Mouse (Mus musculus): Measurements from ENCODE around the gene Asrgl1.
A peak's percentile ranks its signal among the peaks of the same experiment; 100 is the strongest.
"Not testable (repeated sequence)": the region's sequence is repeated elsewhere in the genome, so short reads cannot be mapped to it uniquely, and the experiment has no call there.

Asrgl1 gene

DNA sequence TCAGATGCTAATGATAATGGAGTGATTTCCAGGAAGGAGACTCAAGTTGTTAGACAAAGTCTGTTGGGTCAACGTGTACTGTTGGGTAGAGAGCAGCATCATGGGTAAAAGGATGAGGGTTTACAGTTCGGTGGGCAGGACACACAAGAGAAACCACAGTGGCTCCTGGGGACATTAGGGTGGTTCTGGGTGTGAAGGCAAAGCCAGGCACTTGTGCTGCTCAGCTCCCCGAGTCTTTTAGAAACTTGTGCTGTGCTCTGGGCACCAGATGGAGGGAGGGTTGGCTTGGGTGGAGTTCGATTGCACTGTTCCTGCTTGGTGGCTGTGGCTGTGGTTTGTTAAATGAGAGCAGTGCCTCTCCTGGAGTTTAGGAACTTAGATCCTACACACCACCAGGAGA, 31.4 kb downstream of the Asrgl1 start:
- no peak for DNase-seq

DNA sequence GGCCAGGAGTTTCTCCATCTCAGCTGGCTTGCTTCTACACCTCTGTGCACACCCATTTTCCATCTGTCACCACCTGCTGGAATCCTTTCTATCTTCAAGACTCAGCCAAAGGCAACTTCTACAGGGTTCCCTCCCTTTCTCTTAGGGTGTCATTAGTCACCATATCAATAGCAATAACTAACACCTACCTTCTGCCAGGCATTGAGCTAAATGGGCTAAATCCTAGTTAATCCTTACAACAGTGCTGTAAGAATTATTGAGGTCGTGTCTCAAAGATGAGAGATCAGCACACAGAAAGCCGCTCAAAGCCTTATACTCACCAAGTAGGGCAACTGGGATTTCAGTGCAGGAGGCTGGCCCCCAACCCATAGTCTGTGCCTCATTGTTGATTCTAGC, 34.4 kb downstream of the Asrgl1 start:
- DNase-seq = no peak

DNA sequence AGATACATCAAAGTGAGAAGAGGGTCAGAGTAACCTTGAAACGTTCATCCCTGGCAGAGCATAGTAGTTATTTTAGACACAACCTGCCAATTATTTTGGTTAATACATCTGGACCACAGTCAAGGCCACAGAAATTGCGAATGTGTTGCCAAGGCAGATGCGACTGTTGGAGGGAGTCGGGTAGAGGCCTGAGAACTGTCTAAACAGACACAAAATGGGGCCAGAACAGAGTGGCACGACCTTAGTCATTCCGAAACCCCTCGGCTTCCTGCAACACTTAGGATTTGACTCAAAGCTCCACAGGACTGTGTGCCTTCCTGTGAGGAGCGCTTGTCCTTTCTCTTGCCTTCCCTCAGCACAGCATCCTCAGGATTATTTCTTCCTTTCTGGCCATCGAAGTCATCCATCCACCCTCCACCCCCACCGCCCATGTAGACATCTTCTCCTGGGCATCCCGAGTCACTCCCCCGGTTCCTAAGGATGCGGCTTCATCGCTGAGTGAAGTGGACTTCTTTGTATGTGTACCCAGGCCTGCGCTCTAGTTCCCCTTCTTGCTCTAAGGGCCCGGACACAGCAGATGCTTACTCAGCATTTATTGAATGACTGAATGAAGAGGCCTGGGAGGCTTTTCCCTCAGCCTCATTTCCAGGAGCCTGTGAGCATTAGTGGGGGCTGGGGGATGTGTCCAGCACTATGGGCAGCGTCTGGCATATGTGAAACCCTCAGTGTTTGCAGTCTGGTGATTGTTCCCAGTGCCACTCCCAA, 35.0 kb downstream of the Asrgl1 start:
- DNase-seq = no peak

DNA sequence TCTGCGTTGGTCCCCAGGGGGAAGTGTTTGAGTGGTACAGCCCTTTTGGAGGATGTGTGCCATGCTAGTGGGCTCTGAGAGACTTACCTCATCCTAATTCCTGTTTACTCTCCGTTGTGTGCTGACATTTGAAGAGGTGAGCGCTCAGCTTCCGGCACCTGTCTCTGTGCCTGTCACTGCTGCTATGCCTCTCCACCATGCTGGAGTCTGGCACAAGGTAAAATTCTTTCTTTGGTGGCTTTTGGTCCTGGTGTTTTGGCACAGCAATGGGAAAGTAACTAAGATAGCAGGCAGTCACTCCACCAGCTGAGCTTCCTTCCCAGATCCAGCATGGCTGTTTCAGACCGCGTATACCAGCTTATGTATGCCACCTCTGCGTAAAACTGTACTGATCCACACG, 35.7 kb downstream of the Asrgl1 start:
- DNase-seq = no peak

DNA sequence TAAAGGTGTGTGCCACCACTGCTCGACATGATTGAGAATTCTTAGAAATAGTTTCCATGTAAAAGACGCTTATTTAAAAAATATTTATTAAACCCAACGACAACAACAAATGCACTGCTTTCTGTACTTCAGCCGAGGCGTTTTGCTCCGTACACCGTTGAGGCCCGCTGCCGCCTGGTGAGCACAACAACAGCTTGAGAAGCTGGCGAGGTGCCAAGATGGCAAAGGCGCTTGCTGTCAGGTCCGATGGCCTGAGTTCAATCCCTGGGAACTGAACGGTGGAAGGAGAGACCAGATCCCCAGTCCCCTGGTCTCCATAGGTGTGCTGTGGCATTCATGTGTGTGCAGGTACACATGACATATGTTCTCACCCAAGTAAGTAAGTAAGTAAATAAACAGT, 38.0 kb downstream of the Asrgl1 start:
- DNase-seq = no peak

DNA sequence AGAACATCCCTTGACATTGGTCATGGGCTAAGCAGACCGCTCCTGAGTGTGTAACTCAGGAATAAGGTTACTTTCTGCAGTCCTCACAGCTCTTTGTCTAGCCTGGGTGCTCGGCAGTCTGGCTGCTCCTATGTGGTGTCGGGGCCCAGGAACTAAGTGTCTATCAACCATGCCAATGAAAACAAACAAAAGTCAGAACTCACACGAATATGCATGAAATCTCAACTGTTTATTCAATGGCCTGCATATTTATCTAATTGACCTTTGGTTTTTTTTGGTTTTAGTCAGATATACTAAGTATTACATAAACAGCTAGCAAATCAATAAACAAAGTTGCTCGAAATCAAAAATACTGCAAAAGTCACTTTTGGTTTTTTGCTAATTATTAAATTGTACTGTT, 40.3 kb downstream of the Asrgl1 start:
- DNase-seq = no peak

DNA sequence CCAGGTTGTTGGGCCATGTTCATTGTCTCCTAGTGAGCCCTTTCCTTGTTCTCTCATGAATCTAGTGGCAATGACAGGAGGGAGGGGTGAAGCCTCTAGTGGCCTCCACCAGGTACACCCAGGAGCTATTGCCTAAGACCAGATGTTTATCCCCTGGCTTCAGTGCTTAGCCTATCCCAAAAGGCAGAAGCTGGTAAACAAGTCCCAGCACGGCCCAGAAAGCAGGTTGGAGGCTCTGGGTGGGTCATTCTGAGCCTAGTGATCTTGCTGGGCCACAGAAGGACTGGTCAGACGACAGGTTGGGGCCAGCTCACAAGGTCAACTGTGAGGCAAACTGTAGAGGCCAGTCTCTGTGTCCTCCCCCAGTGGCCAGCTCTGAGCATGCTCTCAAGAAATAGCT, 44.7 kb downstream of the Asrgl1 start:
- DNase-seq = no peak

DNA sequence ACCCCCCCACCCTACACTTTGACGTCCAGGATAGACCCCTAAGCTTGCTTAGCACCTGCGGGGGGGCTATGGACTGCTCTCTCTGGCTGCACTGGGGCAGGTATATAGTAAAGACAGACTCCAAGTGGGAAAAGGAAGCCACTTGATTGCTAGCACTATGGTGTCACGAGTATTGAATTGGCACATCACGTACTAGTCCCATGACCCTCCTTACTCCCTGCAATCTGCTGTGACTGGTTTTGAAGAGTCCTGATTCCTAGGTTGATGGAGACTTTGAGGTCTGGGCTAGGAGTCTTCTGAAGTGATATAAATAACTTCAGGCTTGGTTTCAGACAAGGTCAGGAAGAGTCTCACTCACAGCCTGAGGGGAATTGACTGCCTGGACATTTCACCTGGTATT, 45.2 kb downstream of the Asrgl1 start:
- no peak for DNase-seq

DNA sequence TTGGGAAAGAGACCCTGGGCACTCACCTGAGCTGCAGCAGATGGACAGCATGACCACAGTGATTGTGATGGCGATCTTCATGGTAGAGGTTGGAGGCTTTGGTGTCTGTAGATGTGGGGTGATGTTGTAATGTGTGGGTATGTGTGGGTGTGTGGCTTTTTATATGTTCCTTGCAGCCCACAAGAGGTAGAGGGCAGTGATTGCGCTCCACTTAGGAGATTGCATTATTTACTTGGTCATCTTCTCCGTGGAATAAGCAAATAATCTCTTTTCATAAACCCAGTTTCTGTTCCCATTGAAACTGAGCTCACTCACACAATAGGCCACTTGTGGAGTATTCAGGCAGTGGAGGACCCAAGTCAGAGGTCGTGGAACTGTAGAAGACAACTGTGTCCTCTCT, 47.6 kb downstream of the Asrgl1 start, which contains the start of gene Scgb1a1:
Gene Scgb1a1 (minus strand): TSS at position 138 of the 400 bp plus-strand sequence.
- DNase-seq = no peak

DNA sequence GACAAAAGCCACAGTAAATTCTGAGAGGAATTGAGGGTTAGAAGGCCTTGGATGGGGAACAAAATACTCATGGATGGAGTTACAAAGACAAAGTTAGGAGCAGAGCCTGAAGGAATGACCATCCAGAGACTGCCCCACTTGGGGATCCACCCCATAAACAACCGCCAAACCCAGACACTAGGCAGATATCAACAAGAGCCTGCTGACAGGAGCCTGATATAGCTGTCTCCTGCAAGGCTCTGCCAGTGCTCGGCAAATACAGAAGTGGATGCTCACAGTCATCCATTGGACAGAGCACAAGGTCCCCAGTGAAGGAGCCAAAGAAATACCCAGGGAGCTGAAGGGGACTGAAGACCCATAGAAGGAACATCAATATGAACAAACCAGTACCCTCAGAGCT, 51.5 kb downstream of the Asrgl1 start:
- DNase-seq = not testable (repeated sequence)

DNA sequence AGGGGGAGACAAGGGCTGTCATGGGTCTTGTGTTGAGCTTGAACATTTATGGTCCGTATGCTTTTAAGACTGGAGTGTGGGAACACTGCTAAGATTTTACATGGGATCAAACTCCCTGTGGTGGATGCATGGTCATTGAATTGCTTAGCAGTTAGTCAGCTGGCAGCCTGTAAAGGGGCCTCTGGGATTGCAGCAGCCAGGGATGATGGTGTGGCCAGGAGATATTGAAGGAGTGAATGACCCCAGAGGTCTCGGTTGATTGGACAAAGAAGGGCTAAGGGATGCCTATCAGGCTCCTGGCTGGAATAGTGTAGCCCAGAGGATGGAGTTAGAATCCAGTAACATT, 52.5 kb downstream of the Asrgl1 start:
- DNase-seq = no peak

DNA sequence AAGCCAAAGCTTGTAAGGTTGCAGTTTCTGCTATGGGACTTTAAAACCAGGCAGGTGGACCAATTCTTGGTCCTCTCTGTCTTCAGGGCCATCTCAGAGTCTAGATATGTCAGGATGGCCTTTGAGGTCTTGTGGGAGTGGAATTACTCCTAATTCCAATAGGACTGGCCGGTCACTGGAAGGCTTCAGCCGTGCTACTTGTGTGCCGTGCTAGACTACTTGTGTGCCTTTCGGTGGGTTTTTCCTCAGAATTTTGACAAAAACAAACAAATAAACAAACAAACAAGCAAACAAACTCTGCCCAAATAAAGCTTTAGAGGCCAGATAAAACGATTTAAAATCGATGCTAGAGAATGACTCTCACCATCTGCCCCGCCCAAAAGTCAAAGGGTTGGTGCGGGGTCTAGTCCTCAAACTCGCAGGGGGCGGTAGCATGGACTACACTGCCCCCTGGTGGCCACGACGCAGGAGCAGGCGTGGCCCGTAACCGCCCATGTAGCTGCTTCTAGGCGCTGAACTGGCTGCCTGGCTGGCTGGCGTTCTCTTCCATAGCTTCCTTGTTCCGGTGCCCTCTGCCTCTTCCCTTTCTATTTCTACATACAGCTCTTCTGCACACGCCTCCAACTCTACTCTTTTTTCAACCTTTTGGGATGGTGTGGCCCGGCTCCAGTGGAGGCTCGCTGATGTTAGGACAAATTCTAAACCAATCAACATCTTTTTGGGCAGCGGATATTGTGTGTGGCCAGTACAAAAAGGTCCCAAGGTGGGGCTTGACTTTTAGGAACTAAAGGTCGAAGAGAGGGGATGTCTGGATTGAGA, 53.0 kb downstream of the Asrgl1 start:
- peak; percentile 90 for DNase-seq

DNA sequence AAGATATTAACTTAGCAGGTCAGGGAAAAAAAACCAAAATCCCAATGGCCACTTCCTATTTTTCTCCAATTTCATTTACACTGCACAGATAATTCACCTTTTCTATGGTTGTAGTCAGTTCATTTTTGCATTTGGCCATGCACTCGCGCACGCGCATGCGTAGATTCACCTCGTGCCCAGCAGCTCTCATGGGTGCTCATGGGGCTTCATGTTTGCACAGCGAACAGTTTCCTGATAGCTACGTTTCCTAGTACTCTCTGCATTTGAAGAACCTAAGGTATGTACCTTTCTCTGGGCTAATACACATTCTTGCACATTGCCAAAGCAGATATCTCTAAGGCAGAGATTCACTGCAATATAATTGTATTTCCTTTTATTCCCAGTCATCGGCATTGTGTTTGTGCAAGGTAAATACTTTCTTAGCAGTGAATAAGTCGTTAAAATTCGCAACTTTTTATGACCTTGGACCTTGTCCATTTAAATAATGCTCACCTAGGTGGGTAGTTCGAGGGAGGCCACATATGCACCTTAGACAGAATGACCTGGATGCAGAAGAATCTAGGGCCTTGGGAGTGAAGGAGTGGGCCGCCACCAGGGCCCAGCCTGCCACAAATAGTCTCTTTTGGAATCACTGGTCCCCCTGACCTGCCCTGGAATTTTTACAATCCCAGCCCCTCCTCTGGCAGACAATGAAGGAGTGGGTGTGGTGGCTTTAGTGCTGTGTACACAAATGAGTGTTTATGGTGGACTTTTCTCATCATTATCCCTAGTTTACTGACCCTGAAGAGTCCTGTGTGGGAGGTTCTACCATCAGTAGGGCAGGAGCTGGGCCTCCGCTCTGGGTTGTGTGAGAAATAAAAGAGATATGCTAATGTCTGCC, 53.9 kb downstream of the Asrgl1 start:
- DNase-seq = no peak

DNA sequence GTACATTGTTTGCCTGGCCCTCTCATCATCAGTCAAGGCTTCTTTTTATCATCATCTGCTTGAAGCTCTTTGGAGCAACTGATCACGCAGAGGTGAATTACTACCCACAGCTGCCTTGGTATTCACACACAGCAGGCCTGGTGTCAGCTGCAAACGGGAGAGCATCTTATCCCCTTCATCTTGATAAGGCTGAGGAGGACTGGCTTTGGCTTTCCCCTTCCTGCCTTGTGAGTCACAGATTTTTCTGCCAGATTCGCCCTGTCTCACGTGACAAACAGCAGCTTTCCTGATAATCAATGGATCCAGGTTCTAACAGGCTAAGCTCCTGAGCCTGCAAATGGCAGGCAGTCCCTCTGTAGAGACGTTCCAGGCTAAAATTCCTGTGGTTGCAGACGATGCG, 55.5 kb downstream of the Asrgl1 start:
- no peak for DNase-seq

DNA sequence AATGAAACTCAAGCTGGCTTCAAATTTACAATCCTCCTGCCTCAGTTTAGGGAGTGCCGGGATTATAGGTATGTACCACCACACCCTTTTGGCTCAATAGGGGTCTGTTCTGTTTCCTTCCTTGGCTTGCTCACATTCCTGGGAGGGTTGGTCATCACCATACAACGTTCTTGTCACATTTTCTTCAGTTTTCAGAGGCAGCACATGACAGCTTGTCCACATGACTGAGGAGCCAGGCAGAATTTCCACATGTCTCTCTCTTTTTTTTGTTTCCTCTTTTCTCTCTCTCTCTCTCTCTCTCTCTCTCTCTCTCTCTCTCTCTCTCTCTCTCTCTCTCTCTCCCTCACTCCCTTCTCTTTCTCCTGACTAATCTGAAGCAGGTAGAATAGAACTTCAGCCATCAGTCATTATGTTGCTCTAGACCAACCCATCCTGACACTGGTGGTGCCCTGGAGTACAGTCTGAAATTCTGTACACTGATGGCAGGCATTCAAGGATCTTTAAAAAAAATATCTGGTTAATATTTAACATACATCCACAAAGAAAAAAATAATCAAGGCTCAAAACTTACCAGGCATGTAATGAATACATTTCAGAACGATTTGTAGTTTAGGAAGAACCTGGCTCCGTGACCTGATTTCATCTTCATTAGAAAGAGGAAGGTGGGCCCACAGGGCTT, 58.3 kb downstream of the Asrgl1 start:
- DNase-seq = no peak

DNA sequence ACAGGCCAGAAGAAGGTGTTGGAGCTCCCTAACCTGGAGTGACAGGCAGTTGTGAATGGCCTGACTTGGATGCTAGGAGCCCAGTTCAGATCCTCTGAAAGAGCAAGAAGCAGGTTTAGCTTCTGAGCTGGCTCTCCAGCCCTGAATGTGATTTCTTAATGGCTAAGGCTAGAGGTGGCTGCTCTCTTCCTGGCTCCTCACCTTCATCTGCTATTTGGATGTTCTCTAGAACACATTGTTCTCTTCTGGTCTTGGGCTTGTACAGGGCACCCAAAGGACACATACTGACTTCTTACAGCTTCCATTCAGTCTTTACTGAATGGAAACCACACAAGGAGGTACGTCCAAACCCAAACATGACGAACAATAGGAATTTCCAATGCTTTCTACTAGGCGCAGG, 59.4 kb downstream of the Asrgl1 start:
- DNase-seq = no peak

DNA sequence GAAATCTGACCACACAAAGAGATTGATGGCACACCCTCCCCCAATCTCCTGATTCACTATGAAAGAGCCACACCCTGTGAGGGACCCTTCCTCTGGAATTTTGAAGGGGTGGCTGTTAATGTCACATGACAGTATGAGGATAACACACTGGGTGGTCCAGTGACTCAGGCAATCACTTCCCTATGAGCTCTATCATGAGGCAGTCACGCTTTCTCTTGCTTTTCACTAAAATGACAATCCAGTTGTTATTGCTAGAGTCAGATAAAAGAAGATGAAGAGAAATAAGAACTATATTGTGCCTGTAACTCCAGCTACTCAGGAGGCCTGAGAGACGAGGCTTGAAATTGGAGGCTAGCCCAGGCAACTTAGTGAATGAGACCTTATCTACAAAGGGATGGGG, 59.9 kb downstream of the Asrgl1 start:
- DNase-seq = no peak

DNA sequence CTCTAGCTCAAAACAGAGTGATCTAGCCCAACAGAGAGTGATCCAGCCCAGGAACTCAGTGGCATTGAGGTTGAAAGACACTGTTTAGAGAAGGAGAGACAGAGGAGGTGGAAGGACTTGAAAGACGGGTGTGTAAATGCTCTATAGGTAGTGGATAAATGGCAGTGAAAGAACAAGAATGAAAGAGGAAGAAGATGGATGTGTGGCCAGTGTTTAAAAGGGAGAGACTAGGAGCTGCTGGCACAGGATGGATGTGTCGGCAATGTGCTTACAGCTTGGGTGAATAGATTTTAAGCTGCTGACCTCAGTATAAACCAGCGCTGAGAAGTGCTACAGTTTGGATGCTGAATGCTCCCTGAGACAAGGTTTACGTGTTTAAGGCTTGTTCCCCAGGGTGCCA, 61.0 kb downstream of the Asrgl1 start:
- DNase-seq = no peak

DNA sequence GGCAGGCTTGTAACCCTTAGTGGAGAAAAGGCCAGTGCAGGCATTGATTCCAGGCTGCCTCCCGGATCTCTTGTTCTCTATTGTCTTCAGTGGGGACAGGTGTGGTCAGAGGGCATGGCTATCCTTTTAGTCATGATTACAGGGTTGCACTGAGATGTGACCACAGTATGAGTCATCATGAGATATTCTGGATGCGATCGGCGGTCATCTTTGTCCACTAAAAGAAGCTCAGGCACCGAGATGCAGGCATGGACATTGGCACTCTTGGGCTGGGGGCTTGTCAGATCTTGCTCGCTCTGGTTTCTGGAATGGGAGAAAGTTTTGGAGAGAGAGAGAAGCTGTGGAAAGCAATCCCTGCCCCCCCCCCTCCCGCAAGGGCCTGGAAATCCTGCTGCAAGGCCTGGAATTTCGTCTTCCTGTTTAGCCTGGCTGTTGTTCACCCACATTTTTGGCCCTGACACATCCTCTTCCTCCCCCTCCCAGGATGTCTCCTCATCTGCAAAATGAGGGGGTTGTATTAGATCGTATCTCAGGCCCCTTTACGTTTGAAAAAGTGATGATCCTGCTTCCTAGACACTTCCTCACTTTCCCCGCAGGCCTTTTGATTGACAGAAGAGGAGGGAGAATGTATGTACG, 61.5 kb downstream of the Asrgl1 start:
- no peak for DNase-seq

DNA sequence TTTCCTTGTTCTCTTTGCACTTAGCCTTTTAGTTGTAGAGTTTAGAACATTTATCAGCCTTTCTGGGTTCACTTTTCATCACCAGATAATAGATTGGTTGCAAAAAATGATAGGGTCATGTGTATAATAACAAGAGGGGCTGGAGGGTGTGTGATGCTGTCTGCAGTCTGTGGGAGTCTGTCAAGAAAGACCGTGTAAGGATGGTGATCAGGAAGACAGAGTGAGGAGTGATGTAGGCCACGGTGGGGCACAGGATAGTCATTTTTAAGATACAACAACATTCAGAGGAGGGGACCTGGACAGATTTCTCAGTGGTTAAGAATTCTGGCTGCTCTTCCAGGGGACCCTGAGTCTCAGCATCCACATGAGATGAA, 63.3 kb downstream of the Asrgl1 start:
- DNase-seq = no peak

DNA sequence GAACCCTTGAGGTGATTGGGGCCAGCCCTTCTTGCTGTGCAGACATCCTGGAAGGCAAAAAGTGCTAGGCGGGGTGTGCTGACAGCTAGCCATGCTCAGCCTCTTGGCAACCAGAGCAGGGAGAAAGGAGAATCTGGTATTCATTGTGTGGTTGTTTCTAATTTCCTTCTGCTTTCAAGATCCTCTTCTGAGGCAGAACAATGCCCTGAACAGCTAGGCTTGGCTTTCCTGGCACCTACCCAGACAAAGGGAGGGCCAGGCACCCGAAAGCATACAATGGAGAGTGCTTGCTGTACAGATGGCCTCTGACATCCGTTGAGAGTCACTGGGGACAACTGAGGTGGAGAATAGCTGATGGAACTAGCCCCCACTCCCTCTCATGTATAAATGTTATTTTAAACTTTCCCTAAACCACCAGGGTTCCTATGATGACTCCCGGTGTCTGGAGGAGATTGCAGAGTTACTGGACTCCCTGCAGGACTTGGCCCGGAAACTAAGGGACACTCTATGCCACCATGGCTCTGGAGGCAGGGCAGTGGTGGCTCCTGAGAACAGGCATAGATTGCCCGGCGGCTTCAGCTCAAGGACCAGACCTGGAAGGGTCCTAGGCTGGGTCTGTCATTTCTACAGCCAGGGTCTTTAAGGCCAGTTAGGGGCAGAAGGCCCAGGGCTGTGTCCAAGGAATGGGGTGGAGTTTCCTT, 63.8 kb downstream of the Asrgl1 start:
- DNase-seq = peak; percentile 85

DNA sequence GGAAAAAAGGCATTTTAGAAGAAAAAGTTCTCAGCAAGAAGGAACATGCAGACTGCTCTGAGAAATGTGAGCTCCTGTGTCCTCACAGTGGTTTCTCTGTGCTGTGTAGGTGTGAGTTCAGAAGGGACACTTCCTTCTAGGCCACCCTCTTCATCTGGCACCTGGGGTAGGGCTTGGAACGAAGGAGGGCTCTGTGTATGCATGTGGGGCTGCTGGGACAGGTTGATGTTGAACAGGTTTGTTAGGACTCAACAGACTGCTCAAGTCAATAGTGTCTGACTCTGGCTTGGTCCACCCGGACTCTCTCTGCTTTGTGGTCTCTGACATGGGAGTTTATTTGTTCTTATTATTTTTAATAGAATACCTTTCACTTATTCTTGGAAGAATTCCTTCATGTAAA, 65.1 kb downstream of the Asrgl1 start:
- DNase-seq = no peak

All from lung, postnatal 14 days (tissue).